Mouse (Mus musculus) CD8-positive naive resting alpha-beta T cell, adult 57 days (primary cell): ENCODE data around the gene Sf1. TPM values are rescaled to one million over a fixed set of nuclear protein-coding genes. Genes with fewer than 3 reads are reported as not detected.

Experiments used
- total RNA-seq: library from RNA; stranded (reverse); gene quantifications from one replicate; pipeline ENCODE4 v1.2.4, GENCODE M21; 2023

Gene Sf1
- 936 TPM for total RNA-seq

DNA sequence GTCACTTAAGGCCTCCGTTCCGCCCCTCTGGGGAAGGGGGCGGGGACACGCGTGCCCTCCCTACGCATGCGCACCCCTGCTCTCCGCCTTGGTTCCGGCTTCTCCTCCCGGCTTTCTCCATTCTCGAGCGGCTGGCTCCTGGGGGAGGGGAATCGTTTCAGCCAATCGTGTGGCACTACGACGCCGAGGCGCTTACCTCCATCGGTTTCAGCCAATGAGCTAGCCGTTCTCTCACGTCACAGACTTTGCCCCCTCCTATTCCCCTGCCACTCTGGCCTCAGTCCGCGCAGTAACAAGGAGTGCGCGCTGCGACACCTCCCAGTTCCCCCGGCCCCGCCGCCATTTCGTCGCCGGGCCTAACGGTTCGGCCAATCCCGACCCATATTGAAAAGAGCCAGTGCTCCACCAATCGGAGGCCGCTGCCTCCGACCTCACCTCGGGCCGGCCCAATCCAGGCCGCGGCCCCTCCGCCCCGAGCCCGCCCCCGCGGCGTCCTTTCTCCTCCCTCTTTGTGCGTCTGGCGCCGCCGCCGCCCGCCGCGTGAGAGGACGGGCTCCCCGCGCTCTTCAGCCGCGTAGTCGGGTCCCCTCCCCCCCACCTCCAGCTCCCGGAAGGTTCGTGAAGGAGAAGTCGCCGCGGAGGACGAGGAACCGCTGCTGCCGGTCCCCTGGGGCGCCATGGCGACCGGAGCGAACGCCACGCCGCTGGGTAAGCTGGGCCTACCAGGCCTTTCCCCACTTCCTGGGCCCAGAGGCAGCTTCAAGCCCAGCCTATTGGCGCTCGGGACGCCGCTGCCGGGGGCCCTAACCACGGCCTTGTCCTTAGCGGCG, at the start of gene Sf1:
Gene Sf1, plus strand, starts transcription at position 280 of the 830 bp plus-strand sequence.

DNA sequence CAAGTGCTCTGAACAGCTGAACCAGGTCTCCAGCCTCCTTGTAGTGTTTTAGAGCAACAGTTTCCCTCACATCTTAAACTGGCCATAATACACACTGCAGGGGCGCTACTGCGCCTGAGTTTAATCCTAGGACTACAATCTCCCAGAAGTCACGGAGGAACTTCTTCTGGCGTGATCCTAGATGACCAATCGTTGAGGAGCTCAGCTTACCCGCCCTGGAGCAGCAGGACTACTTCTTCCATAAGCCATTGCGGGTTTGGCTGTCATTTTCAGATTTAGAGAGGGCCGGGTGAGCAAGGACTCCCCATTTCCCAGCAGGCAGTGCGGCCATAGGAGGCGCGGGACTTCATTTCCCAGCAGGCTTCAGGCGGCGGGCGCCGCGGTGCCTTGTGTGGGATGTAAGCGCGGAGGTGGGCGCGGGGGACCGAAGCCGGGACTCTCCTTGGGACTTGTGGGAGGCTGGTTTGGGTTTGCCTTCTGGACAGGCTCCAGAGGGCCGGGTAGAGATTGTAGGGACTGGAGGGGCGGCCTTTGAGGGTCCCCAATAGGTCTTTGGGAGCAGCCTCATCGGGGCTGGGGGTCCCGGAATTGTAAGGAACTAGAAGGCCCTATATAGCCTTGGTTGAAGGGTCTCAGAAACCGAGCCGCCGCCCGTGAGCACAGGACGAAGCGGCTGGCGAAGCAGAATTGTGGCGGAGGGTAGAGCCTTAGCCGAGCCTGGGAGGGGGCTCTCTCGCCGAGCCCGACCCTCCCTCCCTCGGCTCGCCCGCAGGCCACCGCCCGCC, 28.6 kb upstream of the Sf1 start, which contains the start of gene Men1:
Gene Men1, plus strand, starts transcription at position 307 of the 785 bp plus-strand sequence.

DNA sequence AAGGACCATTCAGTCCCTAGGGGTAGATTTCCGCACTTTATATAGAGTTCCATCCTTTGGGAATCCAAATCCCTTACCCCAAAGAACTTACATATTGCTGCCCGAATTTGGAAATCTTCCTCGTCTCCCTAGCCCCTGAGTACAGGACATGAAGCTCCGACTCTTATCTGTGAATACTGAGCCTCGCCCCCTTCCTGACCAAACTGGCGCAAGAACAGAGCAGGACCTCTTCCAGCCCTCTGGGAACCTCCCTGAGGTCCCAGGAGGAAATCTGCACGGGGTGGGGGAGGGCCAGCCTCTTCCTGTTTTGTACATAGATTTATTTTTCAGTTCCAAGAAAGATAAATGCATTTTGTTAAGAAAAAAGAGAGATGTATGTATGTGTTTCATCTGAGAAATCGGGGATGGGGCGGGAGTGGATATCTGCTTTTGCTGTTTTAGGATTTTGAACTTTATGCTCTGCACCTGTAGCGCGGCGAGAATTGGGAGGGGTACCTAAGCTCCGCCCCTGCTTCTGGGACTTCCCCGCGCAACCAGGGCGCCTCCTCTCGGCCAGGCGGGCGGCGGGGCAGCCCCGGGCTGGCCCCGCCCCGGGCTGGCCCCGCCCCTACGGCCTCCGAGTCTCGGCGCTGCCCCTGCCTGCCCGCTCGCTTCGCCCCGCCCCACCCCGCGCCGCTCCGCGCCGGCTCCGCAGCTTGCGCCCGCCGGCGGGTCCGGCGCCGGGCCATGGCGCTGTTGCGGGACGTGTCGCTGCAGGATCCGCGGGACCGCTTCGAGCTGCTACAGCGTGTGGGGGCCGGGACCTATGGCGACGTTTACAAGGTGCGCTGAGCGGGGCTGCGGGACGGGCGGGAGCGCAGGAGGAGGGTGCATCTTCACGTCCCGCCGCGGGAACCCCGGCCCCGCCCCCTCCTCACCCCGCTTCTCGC, 22.7 kb upstream of the Sf1 start, which contains the start of gene Map4k2:
Gene Map4k2, plus strand, starts transcription at position 612 of the 929 bp plus-strand sequence.

DNA sequence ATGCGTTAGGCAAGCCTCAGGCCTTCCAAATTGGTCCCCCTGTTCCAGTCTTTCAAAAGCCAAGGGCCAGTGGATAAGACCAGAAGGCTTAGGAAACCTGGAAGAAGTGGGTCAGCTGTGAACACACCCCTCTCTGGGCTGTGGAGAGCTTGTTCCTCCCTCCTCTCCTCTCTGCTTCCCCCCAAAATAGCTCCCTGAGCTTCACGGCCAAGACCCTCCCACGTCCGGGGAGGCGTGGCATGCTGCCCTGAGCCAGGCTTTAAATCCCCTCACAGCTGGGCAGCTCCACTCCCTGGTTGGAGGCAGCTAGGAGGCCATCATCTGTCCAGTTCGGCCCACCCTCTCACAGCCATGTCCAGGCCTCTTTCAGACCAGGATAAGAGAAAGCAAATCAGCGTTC, 20.6 kb downstream of the Sf1 start, which contains the start of gene Pygm:
Gene Pygm, plus strand, starts transcription at position 272 of the 400 bp plus-strand sequence.

DNA sequence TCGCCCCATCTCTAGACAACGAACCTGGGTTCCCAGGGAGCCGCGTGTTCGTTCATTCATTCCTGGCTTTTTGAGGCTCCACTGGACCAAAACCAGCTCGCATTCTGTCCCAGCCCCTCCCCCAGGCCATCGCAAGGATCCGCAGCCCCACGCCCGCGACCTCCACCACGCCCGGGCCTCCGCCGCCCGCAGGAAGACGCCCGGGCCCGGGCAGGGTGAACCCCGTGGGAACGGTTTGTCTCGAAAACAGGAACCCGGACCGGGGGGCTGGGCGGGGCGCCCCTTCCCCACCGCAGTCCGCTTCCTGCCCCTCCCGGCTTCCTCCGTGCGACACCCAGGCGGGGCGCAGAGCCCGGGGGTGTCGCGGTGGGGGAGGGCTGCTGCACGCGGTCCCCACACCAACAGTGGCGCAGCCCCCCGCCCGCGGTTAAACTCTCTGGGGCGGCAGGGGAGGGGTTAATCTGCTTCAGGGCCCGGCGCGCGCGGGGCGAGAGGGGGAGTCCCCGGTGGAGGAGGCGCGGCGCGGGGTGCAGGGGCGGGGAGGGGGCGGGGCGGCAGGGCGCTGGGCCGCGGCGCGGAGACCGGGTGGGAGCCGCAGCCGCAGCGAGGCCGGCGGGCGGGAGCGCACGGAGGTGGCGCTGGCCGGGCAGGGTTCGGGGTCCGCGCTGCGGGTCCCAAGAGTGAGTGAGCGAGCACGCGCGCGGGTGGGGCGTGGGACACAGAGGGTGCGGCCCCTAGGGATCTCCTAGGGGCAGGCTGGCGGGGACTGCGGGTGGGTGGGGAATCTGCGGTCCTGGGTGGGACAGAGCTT, 36.0 kb downstream of the Sf1 start, which contains the start of gene Rasgrp2:
Gene Rasgrp2, plus strand, starts transcription at position 56 of the 811 bp plus-strand sequence.

DNA sequence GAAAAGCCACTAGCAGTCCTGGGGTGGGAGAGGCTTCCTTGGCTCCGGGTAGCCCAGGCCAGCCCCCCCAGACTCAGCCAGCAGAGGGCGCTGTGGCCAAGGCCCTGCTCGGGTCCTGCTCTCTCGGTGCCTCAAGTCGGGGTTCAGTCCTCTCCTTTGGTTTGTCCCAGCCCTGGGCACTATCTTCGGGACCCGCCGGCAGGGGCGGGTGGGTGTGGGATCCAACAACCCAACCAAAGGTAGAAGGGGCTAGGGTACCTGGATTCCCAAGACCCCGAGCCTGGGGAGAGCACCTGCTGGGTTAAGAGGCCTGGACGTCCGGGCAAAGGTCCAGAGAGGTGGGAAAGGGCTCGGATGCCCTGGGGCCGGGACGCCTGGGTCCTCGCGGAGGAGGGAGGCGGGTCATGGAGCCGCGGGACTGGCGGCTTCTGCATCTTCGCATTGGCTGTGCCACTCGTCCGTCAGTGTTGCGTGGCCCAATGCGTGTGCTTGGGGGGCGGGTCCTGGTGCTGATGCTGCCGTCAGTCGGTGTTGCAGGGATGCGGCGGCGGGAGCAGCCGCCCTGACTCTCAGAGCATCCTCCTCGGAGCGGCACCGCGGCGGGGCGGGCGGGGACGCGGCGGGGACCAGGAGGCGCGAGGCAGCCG, 54.9 kb downstream of the Sf1 start, which contains the start of gene Nrxn2:
Gene Nrxn2, plus strand, starts transcription at position 499 of the 647 bp plus-strand sequence.

Other genes starting within 250 kb of the Sf1 start
- gene Sac3d1, start 245.0 kb upstream of the Sf1 start, total RNA-seq, result 9.6 TPM
- 32.0 TPM for gene Snx15, start 235.4 kb upstream of the Sf1 start, total RNA-seq
- not detected for gene Batf2, start 222.7 kb upstream of the Sf1 start, total RNA-seq
- gene Arl2, start 222.1 kb upstream of the Sf1 start, total RNA-seq, result 26.0 TPM
- gene Majin, start 179.3 kb upstream of the Sf1 start, total RNA-seq, result not detected
- not detected for gene Gpha2, start 137.3 kb upstream of the Sf1 start, total RNA-seq
- gene Ppp2r5b, start 127.8 kb upstream of the Sf1 start, total RNA-seq, result 21.7 TPM
- 156 TPM for gene Atg2a, start 122.0 kb upstream of the Sf1 start, total RNA-seq
- 86.5 TPM for gene Ehd1, start 87.0 kb upstream of the Sf1 start, total RNA-seq
- 9.1 TPM for gene Cdc42bpg, start 57.2 kb upstream of the Sf1 start, total RNA-seq
- 46.4 TPM for gene Men1, start 28.7 kb upstream of the Sf1 start, total RNA-seq
- gene Map4k2, start 22.6 kb upstream of the Sf1 start, total RNA-seq, result 585 TPM
- 20.2 TPM for gene Pygm, start 20.7 kb downstream of the Sf1 start, total RNA-seq
- 721 TPM for gene Rasgrp2, start 35.6 kb downstream of the Sf1 start, total RNA-seq
- gene Nrxn2, start 55.0 kb downstream of the Sf1 start, total RNA-seq, result 0.49 TPM
- not detected for gene Slc22a12, start 179.3 kb downstream of the Sf1 start, total RNA-seq